In genomic region chr2:121294182-121294581, GRCm38 (mm10) we compare ENCODE assay signal across 8 mouse cellular contexts. TPM values are rescaled to one million over a fixed set of nuclear protein-coding genes. Genes with fewer than 3 reads are reported as not detected.
DNase-seq lines count a peak whose midpoint lies in the region; ATAC-seq and TF ChIP-seq lines count a peak whose summit lies in the region.

No protein-coding gene starts in this region.

- no peak for TF ChIP-seq EP300 in CH12.LX (IDR thresholded peaks at IDR 0.05; ENCODE audit: low read length)

- H3K36me3 ChIP-seq in CH12.LX (replicated peaks in 1 of 2; ENCODE audit: control insufficient read depth in 1 of 2, insufficient read depth in 1 of 2, low read length in 1 of 2) (peaks cover 0 to 5% of the 10 kb centered on the region in 2 experiments), myocyte (ENCODE audit: control insufficient read depth, insufficient read depth) (peaks cover 4% of the 10 kb centered on the region)
- peaks cover 2% of the 10 kb centered on the region for H3K36me3 ChIP-seq in heart, embryonic 13.5 days
- H3K36me3 ChIP-seq in limb, embryonic 10.5 days = no peaks in the 10 kb centered on the region

- in situ Hi-C loops in CH12.LX (cut with MboI; ENCODE audit: low pct_ligation_motif_present, low pct_unique_long_range_greater_than_20kb, low sequenced_read_pairs) = no loop called here

- 8% methylated on average over 4 of the region's 4 CpGs for WGBS in heart, embryonic 13.5 days
- WGBS in limb, embryonic 10.5 days = 14% methylated on average over 4 of the region's 4 CpGs

- H3ac ChIP-seq in myocyte (ENCODE audit: control insufficient read depth, insufficient read length) = peak overlapping the region; percentile 57

- TF ChIP-seq CTCF in CH12.LX (conservative IDR thresholded peaks at IDR 0.05 in 1 of 2, IDR thresholded peaks at IDR 0.05 in 1 of 2; ENCODE audit: low read depth in 2 of 2, low read length in 2 of 2) = no peak
- TF ChIP-seq CTCF in cortical plate, adult 2 months (IDR thresholded peaks at IDR 0.05; ENCODE audit: extremely low read depth, insufficient read depth, low read length) = no peak

- H3K4me2 ChIP-seq in CH12.LX (ENCODE audit: insufficient read depth, low read depth, poor library complexity, severe bottlenecking) (peak overlapping the region; percentile 7; the same call in 1 of the 2 replicates), myocyte (ENCODE audit: low read depth) (peak overlapping the region; percentile 97)
- H3K4me2 ChIP-seq in heart, embryonic 13.5 days = peak overlapping the region; percentile 78

- no peak overlapping the region for H3K9ac ChIP-seq in CH12.LX (ENCODE audit: insufficient read depth, low read depth)
- H3K9ac ChIP-seq in heart, embryonic 13.5 days = peak overlapping the region; percentile 82

- no peak overlapping the region for H3K27ac ChIP-seq in CH12.LX (ENCODE audit: insufficient read depth, low read depth)
- peak overlapping the region; percentile 39 for H3K27ac ChIP-seq in cortical plate, adult 2 months (ENCODE audit: insufficient read depth, low read length)
- peak overlapping the region; percentile 91 for H3K27ac ChIP-seq in heart, embryonic 13.5 days (replicated peaks)
- H3K27ac ChIP-seq in limb, embryonic 10.5 days = peak overlapping the region; percentile 61; the same call in 1 of the 2 replicates

- H3K4me3 ChIP-seq in CH12.LX (replicated peaks in 1 of 3; ENCODE audit: low read depth in 2 of 3, low read length in 2 of 3, poor library complexity in 1 of 3) = peak overlapping the region in 2 of 3 experiments; percentile 9 to 43
- H3K4me3 ChIP-seq in cortical plate, adult 2 months (ENCODE audit: insufficient read depth, low read length) = peak overlapping the region; percentile 94
- peak overlapping the region; percentile 64 for H3K4me3 ChIP-seq in heart, embryonic 13.5 days
- H3K4me3 ChIP-seq in limb, embryonic 10.5 days = no peak overlapping the region
- peak overlapping the region; percentile 93 for H3K4me3 ChIP-seq in myocyte

- dilution Hi-C loops in CH12.LX (cut with MboI; ENCODE audit: extremely low pct_ligation_motif_present, extremely low pct_unique_long_range_greater_than_20kb, low sequenced_read_pairs) = no loop called here

- TF ChIP-seq RAD21 in CH12.LX (IDR thresholded peaks at IDR 0.05; ENCODE audit: low read depth, low read length) = no peak

- DNase-seq in 3T3-L1 (ENCODE audit: low read depth, low spot score) (peak; percentile 86), CH12.LX (ENCODE audit: extremely low read depth) (peak; percentile 75)
- no peak for DNase-seq in limb, embryonic 10.5 days (ENCODE audit: low spot score)
- DNase-seq in right cerebral cortex, postnatal 4 days = no peak
- no peak for DNase-seq in left cerebral cortex, postnatal 4 days

- H3K79me2 ChIP-seq in CH12.LX (replicated peaks; ENCODE audit: control insufficient read depth, extremely low read depth, insufficient read depth, poor library complexity, severe bottlenecking) (no peaks in the 10 kb centered on the region), myocyte (ENCODE audit: control insufficient read depth, insufficient read depth) (peaks cover 20% of the 10 kb centered on the region)

- H3K9me3 ChIP-seq in CH12.LX (replicated peaks; ENCODE audit: low read length) = no peaks in the 10 kb centered on the region
- no peaks in the 10 kb centered on the region for H3K9me3 ChIP-seq in heart, embryonic 13.5 days
- H3K9me3 ChIP-seq in limb, embryonic 10.5 days (replicated peaks) = no peaks in the 10 kb centered on the region

- intact Hi-C loops in left cerebral cortex, postnatal 4 days (cut with DNase I) = no loop called here

- TF ChIP-seq POLR2A in CH12.LX (IDR thresholded peaks at IDR 0.05; ENCODE audit: low read depth, low read length) (no peak), myocyte (IDR thresholded peaks at IDR 0.05; ENCODE audit: insufficient read length, low read depth) (peak; percentile 58)
- TF ChIP-seq POLR2A in cortical plate, adult 2 months (IDR thresholded peaks at IDR 0.05; ENCODE audit: extremely low read depth, insufficient read depth, low read length) = no peak

- no peak for ATAC-seq in heart, embryonic 13.5 days (ENCODE audit: extremely low read depth, insufficient number of reproducible peaks, low FRiP score, low TSS enrichment)

- H3K27me3 ChIP-seq in CH12.LX (replicated peaks) = peaks cover 13% of the 10 kb centered on the region
- H3K27me3 ChIP-seq in heart, embryonic 13.5 days (replicated peaks) = peaks cover 64% of the 10 kb centered on the region
- peaks cover 95% of the 10 kb centered on the region for H3K27me3 ChIP-seq in limb, embryonic 10.5 days (ENCODE audit: low read depth, poor library complexity, severe bottlenecking)
- no peaks in the 10 kb centered on the region for H3K27me3 ChIP-seq in myocyte (ENCODE audit: control insufficient read depth, insufficient read depth, insufficient read length)

- H3K4me1 ChIP-seq in CH12.LX (ENCODE audit: control insufficient read depth in 1 of 2, insufficient read depth in 2 of 2) = peaks cover 25 to 60% of the 10 kb centered on the region in 2 experiments
- H3K4me1 ChIP-seq in cortical plate, adult 2 months (ENCODE audit: control insufficient read depth, insufficient read depth, low read length) = peaks cover 4% of the 10 kb centered on the region; the same call in 1 of the 2 replicates
- H3K4me1 ChIP-seq in heart, embryonic 13.5 days = peaks cover 58% of the 10 kb centered on the region
- peaks cover 62% of the 10 kb centered on the region for H3K4me1 ChIP-seq in limb, embryonic 10.5 days

TF ChIP-seq in CH12.LX, 34 proteins besides CTCF, POLR2A, EP300 and RAD21:
- TF ChIP-seq MXI1 (IDR thresholded peaks at IDR 0.05; ENCODE audit: low read depth, low read length) (no peak), MAZ (IDR thresholded peaks at IDR 0.05; ENCODE audit: low read depth, low read length) (no peak), MAFK (IDR thresholded peaks at IDR 0.05; ENCODE audit: insufficient replicate concordance, low read length) (peak; percentile 11; the same call in 1 of the 2 replicates)

TF ChIP-seq in myocyte, 11 proteins besides CTCF, POLR2A, EP300 and RAD21:
- TF ChIP-seq MYOG (IDR thresholded peaks at IDR 0.05; ENCODE audit: control insufficient read depth in 1 of 3, insufficient read depth in 1 of 3, insufficient read length in 2 of 3, low read depth in 2 of 3) (no peak), REST (IDR thresholded peaks at IDR 0.05; ENCODE audit: insufficient read depth, insufficient read length) (no peak), TCF3 (IDR thresholded peaks at IDR 0.05; ENCODE audit: insufficient read length, low read depth) (no peak)

RNA-seq across cellular contexts. Expression of gene Map1a, which starts 4.8 kb away (rescaled TPM):
- total RNA-seq in CH12.LX (2012; rRNA removed) = 0.38 and 0.92 TPM in 2 replicates
- 0.11 and 0.16 TPM in 2 replicates for total RNA-seq in CH12.LX (2014; rRNA removed)
- polyA plus RNA-seq in CH12.LX (2012; ENCODE audit: insufficient read length, low read depth) = 7.2 and 7.3 TPM in 2 replicates
- polyA plus RNA-seq in cortical plate, adult 2 months (2012; rRNA removed) = 246 and 252 TPM in 2 replicates
- polyA plus RNA-seq in heart, embryonic 13.5 days (2015; fragmentation: Nextera tagmentation; extraction: Ambion mirVana) = 3.8 and 4.7 TPM in 2 replicates
- polyA plus RNA-seq in limb, embryonic 10.5 days (2016; fragmentation: Nextera tagmentation; extraction: Ambion mirVana) = 1.5 and 2.0 TPM in 2 replicates
- 40.7 TPM for polyA plus RNA-seq in myocyte (2012; fragmentation: generic; extraction: Trizol)
- 100 to 1,000 TPM; 161 to 189 TPM for total RNA-seq in left cerebral cortex, postnatal 4 days (2021)

RNA-seq across cellular contexts. Expression of gene Trp53bp1, which starts 23.0 kb away (rescaled TPM):
- total RNA-seq in CH12.LX (2012; rRNA removed) = 41.7 and 55.2 TPM in 2 replicates
- 30.1 and 38.0 TPM in 2 replicates for total RNA-seq in CH12.LX (2014; rRNA removed)
- 68.7 and 77.6 TPM in 2 replicates for polyA plus RNA-seq in CH12.LX (2012; ENCODE audit: insufficient read length, low read depth)
- 63.6 and 64.0 TPM in 2 replicates for polyA plus RNA-seq in cortical plate, adult 2 months (2012; rRNA removed)
- 44.5 and 44.6 TPM in 2 replicates for polyA plus RNA-seq in heart, embryonic 13.5 days (2015; fragmentation: Nextera tagmentation; extraction: Ambion mirVana)
- 116 and 135 TPM in 2 replicates for polyA plus RNA-seq in limb, embryonic 10.5 days (2016; fragmentation: Nextera tagmentation; extraction: Ambion mirVana)
- polyA plus RNA-seq in myocyte (2012; fragmentation: generic; extraction: Trizol) = 22.7 TPM
- 100 to 1,000 TPM; 238 to 265 TPM for total RNA-seq in left cerebral cortex, postnatal 4 days (2021)

Comparison
In these comparisons a context has a peak if more than half of its experiments do, and no peak if none do; other contexts are left out.
1. DNase-seq: peak in 3T3-L1 (single experiment) and CH12.LX (single experiment); none in limb, embryonic 10.5 days (single experiment), right cerebral cortex, postnatal 4 days (single experiment) and left cerebral cortex, postnatal 4 days (single experiment).
2. H3K4me2 ChIP-seq: peak in every context shown above with its lines; median percentile 97 in myocyte; 78 in heart, embryonic 13.5 days; 7 in CH12.LX.